Mouse (Mus musculus) adrenal gland, adult 8-10 months (tissue): ENCODE results near the gene Kras. TPM values are rescaled to one million over a fixed set of nuclear protein-coding genes. Genes with fewer than 3 reads are reported as not detected.

ENCODE experiments used
- DNase-seq: peaks from one replicate; pipeline ENCODE4 v3.0.0; 2022
- total RNA-seq, 4 experiments: library from RNA; stranded (reverse); gene quantifications; 2 replicates each; pipeline ENCODE4 v1.2.4; 2022

Kras gene
- total RNA-seq: 10 to 100 TPM; 31.4 to 44.2 (median 42.8) TPM

DNA sequence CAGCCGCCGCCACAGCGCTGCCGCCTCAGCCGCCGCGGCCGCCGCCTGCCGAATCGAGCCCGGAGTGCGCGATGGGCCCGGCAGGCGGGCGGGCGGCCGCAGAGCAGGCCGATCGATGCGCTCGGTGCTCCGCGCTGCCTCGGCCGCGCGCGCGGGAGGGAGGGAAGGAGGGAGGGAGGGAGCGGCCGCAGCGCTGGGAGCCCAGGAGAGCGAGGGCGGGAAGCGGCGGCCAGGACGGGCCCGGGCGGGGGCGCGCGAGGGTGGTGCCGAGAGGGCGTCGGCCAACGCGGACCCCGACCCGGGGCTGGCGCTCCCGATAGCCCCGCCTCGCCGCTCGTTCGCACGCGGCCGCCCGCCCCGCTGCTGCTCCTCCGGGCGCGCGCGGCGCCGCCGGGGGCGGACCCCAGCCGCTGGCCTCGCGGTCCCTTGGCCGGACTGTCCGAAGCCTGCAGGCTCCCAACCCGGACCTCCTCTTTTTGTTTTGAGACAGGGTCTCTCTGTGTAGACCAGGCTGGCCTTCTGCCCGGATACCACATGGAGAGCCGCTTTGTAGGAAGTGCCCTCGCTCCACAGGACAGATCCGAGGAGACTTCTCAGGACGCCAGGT, at the start of gene Kras:
Gene Kras, minus strand, starts transcription at position 55 of the 607 bp plus-strand sequence.
- peak; percentile 81 for DNase-seq

DNA sequence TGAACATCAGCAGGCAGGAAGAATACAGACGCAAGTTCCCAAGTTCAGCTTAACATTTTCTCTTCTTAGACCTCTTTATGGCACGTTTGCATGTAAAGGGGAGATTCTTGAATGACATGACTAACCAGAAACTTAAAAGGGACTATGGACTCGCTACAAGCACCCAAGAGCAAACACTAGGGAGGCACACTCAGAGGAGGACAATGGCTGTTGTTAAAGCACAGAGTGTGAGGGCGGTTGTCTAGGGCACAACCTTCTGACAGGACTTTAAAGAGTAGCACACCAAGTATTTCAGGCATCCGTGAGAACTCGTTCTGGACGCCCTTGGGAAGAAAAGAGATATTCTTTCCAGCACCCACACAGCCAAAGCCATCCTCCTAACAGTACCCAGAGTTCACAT, 47.6 kb upstream of the Kras start:
- DNase-seq: no peak

GRCm38 (mm10) chr6:145296979-145297378, 46.9 kb upstream of the Kras start:
- no peak for DNase-seq

DNA sequence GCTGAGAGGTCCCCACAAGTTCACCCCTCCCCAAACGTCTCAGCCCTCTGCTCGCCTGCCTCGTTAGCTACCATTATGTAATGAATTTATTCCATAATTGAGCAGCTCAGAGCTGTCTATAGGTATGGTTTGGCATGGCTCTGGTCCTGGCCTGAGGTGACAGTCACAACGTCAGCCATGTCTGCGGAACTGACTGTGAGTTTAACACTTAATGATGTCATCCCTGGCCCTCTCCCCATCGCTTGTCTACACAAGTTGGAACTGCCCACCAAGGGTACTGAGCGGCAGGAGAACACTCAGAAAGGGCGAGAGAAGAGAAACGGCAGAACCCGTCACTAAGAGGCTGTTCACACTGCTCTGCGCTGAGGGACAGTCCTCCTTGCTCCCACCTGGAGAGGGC, 45.1 kb upstream of the Kras start:
- DNase-seq: no peak

DNA sequence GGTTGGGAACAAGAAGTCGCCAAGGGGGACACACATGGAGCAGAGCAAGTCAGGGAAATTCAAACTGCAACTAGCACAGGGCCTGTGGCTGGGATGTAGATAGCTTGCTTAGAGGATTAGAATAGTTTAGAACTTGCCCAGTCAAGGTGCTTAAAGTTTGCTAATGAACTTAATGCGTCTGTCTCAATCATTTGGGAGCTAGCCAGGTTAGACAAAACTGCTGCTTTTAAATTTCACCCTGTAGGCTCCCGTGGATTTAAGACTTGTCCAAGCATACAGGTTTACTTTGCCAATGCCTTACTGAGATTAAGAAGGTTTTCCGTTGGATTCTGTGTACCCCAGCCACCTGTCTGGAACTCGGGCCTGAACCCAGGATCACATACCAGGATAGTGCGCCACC, 43.1 kb upstream of the Kras start:
- no peak for DNase-seq

- peak; percentile 57 for DNase-seq
These were observed 41.6 kb upstream of the Kras start for GRCm38 (mm10) chr6:145291383-145292289.

DNA sequence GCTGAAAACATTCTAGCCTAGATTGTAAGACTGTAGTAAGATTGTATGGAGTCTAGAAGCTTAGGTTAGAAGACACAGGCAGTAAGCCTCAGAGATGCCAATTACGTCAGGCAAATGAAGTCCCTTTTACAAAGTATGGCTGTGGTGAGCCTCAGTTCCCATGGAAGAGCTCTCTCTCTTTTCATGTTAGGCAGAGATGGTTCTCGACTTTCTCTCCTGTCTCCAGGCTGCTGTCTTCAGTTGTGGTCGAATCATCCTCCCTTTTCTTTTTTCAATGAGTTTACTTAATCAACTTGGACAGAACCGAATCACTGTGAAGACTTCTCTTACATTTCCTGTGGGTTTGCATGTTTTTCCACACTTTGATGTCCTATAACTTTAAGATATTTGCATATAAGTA, 35.6 kb upstream of the Kras start:
- no peak for DNase-seq

DNA sequence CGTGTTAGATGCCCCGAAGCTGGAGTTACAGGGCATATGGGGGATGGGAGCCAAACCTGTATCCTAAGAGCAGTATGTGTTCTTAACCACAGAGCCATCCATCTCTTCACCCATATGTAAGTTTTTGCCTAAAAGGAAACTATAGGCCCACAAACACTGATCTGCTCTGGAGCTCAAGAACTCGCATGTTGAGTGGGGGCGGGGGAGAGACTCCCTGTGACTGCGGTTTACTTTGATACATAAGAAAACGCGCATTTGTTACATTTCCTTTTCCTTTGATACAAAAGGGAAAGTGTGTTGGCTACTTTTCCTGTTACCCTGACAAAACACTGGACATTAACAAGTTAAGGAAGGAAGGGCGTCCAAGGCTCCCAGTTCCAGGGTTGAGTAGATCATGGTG, 34.2 kb upstream of the Kras start:
- no peak for DNase-seq

DNA sequence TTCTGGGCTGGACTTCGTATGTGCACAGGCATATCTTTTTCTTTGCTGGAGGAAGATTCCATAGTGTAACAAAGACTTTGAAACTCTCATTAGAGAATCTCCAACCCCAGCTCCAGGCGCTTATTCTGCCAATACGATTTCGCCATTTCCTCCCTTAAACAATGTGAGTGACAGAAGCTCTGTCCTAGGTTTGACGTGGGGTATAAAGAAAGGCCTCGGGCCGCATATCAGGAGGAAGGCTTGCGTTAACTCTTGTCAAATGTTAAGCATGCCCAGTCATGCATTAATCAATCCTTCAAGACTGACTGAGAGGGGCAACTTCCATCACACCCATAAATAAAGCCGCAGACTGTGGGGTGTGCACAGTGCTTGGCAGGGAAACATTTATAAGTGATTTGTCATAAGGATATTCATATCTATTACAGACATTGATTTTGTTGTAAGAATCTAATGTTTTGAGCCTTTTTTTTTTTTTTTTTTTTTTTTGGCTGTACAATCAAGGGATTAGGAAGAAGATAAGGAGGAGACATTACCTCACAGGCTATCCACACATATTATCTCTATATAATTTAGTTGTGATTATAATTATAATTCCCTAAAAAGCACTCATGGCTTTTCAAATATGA, 27.2 kb upstream of the Kras start:
- DNase-seq: no peak

DNA sequence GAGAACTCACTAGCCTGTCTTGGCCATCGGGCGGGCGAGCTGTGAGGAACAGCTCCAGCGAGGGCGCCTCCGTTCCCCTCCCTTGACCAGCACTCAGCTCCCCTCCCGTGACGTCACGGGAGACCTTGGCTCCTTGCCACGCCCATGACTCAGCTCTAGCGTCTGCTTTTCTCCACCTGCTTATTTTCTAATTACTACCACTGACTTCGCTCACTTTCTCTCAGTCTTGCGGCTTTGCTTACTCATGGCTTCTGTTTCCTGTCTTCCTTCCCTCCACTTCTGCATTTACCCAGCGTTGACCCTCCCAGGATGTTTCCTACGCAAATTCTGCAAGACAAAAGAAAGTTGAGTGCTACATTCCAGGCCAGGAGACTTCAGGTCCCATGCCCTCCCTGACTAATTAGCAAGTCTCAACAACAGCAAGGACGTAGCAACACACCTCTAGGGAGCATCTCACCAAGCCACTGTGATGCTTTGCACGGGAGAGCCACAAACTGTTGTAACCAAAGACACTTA, 26.3 kb upstream of the Kras start:
- peak; percentile 84 for DNase-seq

DNA sequence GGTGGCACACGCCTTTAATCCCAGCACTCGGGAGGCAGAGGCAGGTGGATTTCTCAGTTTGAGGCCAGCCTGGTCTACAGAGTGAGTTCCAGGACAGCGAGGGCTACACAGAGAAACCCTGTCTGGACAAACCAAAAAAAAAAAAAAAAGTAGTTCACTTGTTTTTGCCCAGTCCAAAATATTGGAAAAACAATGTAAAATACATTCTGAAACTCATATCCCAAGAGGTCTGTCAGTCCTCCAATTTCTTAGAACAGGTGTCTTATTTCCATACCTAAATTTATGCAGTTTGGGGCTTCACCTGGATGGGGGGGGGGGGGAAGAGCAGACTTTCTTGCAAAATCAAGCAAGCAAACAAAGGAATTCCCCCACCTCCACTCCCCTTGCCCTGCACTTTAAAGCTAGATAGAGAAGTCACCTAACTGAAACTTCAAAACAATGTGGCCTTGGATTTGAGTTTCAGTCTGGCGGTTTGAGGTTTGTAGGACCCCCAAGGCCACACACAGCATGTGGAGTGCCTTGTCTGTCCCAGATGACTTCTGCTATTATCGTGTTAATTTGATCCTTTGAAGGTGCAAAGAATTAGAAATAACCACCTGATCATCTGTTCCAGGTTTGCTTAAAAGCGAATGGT, 25.7 kb upstream of the Kras start:
- peak; percentile 32 for DNase-seq

DNA sequence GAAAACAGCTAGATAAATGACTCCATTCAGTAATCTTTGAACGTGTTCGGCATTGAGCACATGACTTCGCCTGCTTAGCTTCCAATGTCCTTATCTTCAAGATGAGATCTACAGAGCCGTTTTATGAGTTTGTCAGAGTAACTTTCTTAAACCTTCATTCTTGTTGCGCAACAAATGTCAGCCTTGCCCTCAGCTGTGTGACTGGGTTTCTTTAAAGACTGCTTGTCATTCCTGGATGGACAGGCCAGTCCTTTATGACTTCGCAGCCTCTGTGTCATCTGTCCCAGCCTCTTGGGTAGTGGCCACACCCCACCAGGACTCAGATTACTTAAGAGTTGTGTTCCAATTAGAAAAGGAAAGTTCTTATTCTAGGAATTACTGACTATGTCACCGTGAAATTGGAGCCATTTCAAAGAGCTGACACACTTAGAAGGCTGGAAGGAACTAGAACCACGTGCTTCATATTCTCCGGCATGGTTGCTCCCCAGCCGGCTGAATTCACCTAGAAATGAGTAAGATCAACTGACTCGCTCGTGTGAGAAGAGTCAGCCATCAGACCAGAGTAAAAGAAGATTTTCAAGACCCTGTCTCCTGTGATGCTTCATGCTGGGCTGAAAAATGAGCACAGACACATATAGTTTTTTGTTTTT, 24.1 kb upstream of the Kras start:
- peak; percentile 40 for DNase-seq

DNA sequence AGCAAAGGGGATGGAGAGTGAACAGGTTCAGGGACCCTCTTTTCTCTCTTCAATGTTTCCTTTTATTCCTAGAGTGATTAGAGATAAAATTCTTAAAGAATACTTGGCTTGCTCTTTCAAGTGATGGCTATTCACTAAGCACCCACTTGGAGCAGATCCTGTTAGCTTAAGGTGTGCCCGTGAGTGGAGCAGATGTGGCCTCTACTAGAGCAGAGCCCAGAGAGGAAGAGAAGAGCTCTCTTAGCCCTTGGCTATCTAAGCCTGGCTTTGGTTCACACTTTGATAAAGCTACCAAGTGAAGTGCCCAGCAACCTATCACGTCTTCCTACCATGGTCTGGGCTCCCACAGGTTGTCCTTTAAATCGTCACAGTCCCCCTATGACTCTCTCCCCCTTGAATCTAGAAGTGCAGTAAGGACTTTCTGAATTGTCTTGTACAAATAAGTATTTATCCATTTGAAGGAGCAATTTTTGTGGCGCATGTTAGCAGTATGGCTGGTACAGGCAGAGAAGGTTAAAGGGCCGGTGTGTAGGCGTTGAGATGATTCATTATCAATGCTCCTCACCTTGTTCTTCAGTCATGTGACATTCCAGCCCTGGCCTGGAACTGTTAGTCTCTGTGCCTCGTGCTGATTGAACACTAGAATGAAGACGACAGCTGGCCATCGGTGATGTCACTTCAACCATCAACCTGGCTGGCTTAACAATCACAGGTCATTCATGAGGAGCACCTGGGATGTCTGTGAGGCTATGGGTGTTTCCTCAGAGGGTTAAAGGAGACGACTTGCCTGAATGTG, 22.3 kb upstream of the Kras start:
- DNase-seq: no peak

GRCm38 (mm10) chr6:145269313-145269845, 19.3 kb upstream of the Kras start:
- DNase-seq: no peak

- DNase-seq: no peak
These were observed 17.7 kb upstream of the Kras start for GRCm38 (mm10) chr6:145267692-145268091.

DNA sequence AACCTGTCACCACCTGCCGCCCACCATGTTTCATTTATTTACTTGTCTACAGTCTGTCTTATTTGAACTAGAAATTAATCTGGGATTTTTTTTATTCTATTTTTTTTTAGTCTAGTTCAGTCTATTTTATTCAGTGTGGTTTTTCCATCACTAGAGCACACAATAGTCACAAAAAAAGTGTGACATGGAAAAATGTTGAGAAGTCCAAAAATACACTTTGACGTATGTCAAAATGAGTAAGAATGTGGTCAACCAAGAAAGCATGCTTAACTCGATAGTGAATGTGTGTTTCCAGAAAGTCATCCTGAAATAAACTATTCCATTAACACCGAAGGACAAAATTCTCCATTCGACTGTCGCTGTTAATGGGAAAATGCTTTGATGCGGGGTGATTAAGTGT, 12.3 kb upstream of the Kras start:
- DNase-seq: no peak

- DNase-seq: no peak
These were observed 6.6 kb upstream of the Kras start for GRCm38 (mm10) chr6:145256701-145257073.

GRCm38 (mm10) chr6:145255952-145256700, 6.1 kb upstream of the Kras start:
- DNase-seq: no peak

DNA sequence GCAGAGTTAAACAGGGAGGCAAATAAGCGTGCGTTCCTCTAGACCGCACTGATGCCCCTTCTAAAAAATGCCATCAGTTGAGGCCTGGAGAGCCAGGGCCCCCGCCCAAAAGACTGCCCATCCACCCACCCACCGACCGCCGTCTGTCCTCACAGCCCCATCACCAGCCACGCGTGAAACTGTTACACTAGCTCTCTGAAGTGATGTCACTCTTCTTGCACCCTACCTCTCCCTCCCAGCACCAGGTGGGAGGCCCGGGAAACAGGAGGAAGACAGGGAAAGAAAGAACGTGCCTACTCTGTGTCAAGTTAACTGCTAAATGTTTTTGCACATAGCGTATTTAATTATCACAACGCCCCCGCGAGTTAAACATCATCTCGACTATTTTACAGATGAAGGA, 781 bp upstream of the Kras start:
- no peak for DNase-seq
